Mouse (Mus musculus) CH12.LX (cell line): ENCODE data around the gene Acss1. TPM values are rescaled to one million over a fixed set of nuclear protein-coding genes. Genes with fewer than 3 reads are reported as not detected.

Experiments used
- DNase-seq: peaks from one replicate; pipeline ENCODE4 v3.0.0-alpha.2; 2013; ENCODE audit errors: extremely low read depth
- H3K27ac ChIP-seq: 2 replicates; pipeline ENCODE4 v1.5.1; 2012; ENCODE audit warnings: low read depth, mild to moderate bottlenecking, control low read depth, moderate library complexity; ENCODE audit not compliant: insufficient read depth
- H3K27me3 ChIP-seq: replicated peaks from 2 replicates; pipeline ENCODE3; 2012; ENCODE audit warnings: inconsistent platforms
- H3K36me3 ChIP-seq, 2 experiments: replicated peaks in 1 of 2; 2 replicates each; pipeline versions ENCODE3 to v1.6.1; 2012; ENCODE audit warnings: inconsistent platforms in 1 of 2, low read length in 1 of 2, mild to moderate bottlenecking in 1 of 2, mixed read lengths in 1 of 2, moderate library complexity in 1 of 2; ENCODE audit not compliant: control insufficient read depth in 1 of 2, insufficient read depth in 1 of 2
- H3K4me1 ChIP-seq, 2 experiments: 2 replicates each; pipeline ENCODE4 v1.6.1; 2012; ENCODE audit warnings: inconsistent platforms in 1 of 2, moderate library complexity in 1 of 2; ENCODE audit not compliant: insufficient read depth in 2 of 2, control insufficient read depth in 1 of 2
- H3K4me2 ChIP-seq: 2 replicates; pipeline ENCODE4 v1.6.1; 2012; ENCODE audit warnings: low read depth, mild to moderate bottlenecking, control low read depth; ENCODE audit not compliant: poor library complexity, insufficient read depth, severe bottlenecking
- H3K4me3 ChIP-seq, 3 experiments: fragments of 150-350 bp in 1 of 3; sonication (generic) in 1 of 3; replicated peaks in 1 of 3; 2 replicates each; pipeline versions ENCODE3 to v1.5.1; 2011 to 2012; ENCODE audit warnings: low read depth in 2 of 3, low read length in 2 of 3, mild to moderate bottlenecking in 2 of 3, moderate library complexity in 2 of 3, control low read depth in 1 of 3, improper control_type of control experiment in 1 of 3, inconsistent platforms in 1 of 3, mixed read lengths in 1 of 3; ENCODE audit not compliant: poor library complexity in 1 of 3
- H3K79me2 ChIP-seq: replicated peaks from 2 replicates; pipeline ENCODE4 v1.6.1; 2012; ENCODE audit warnings: mild to moderate bottlenecking, moderate library complexity; ENCODE audit not compliant: control insufficient read depth, poor library complexity, insufficient read depth, severe bottlenecking; ENCODE audit errors: extremely low read depth
- H3K9ac ChIP-seq: 2 replicates; pipeline ENCODE4 v1.6.1; 2012; ENCODE audit warnings: low read depth, mild to moderate bottlenecking, control low read depth, moderate library complexity; ENCODE audit not compliant: insufficient read depth
- H3K9me3 ChIP-seq: replicated peaks from 2 replicates; pipeline ENCODE3; 2012; ENCODE audit warnings: low read length, inconsistent platforms, mixed read lengths
- BHLHE40 ChIP-seq: IDR thresholded peaks from 2 replicates; pipeline ENCODE4 v1.6.1; 2011; ENCODE audit warnings: mild to moderate bottlenecking, low read depth, low read length, improper control_type of control experiment
- CHD2 ChIP-seq: IDR thresholded peaks from 2 replicates; pipeline ENCODE4 v1.6.1; 2011; ENCODE audit warnings: low read length, improper control_type of control experiment
- E2F4 ChIP-seq: IDR thresholded peaks from 2 replicates; pipeline ENCODE4 v1.6.1; 2011; ENCODE audit warnings: low read depth, low read length, improper control_type of control experiment; ENCODE audit not compliant: insufficient replicate concordance
- ELF1 ChIP-seq: IDR thresholded peaks from 2 replicates; pipeline ENCODE4 v1.6.1; 2014; ENCODE audit warnings: low read depth, mild to moderate bottlenecking, inconsistent platforms, low read length, improper control_type of control experiment
- GABPA ChIP-seq: IDR thresholded peaks from 2 replicates; pipeline ENCODE4 v1.6.1; 2012; ENCODE audit warnings: low read depth, low read length, improper control_type of control experiment, inconsistent platforms; ENCODE audit not compliant: insufficient replicate concordance
- HCFC1 ChIP-seq: IDR thresholded peaks from 2 replicates; pipeline ENCODE4 v1.6.1; 2012; ENCODE audit warnings: low read depth, mild to moderate bottlenecking, inconsistent platforms, low read length, improper control_type of control experiment
- JUND ChIP-seq: conservative IDR thresholded peaks from 2 replicates; pipeline ENCODE4 v1.6.1; 2011; ENCODE audit warnings: low read depth, low read length, improper control_type of control experiment
- MAFK ChIP-seq: IDR thresholded peaks from 2 replicates; pipeline ENCODE4 v1.6.1; 2011; ENCODE audit warnings: low read length, improper control_type of control experiment; ENCODE audit not compliant: insufficient replicate concordance
- MAX ChIP-seq: IDR thresholded peaks from 2 replicates; pipeline ENCODE4 v1.6.1; 2011; ENCODE audit warnings: low read length, improper control_type of control experiment
- NRF1 ChIP-seq: IDR thresholded peaks from 2 replicates; pipeline ENCODE4 v1.6.1; 2014; ENCODE audit warnings: low read depth, mild to moderate bottlenecking, inconsistent platforms, low read length, improper control_type of control experiment, moderate library complexity
- PAX5 ChIP-seq: IDR thresholded peaks from 2 replicates; pipeline ENCODE4 v1.6.1; 2012; ENCODE audit warnings: low read length, inconsistent platforms, mixed read lengths
- RAD21 ChIP-seq: IDR thresholded peaks from 2 replicates; pipeline ENCODE4 v1.6.1; 2011; ENCODE audit warnings: low read depth, mild to moderate bottlenecking, low read length, improper control_type of control experiment, moderate library complexity
- RCOR1 ChIP-seq: conservative IDR thresholded peaks from 2 replicates; pipeline ENCODE4 v1.6.1; 2012; ENCODE audit warnings: low read depth, mild to moderate bottlenecking, inconsistent platforms, low read length, improper control_type of control experiment
- SIN3A ChIP-seq: IDR thresholded peaks from 2 replicates; pipeline ENCODE4 v1.6.1; 2012; ENCODE audit warnings: low read length, improper control_type of control experiment, inconsistent platforms
- SMC3 ChIP-seq: IDR thresholded peaks from 2 replicates; pipeline ENCODE4 v1.6.1; 2011; ENCODE audit warnings: low read depth, low read length, improper control_type of control experiment
- TBP ChIP-seq: conservative IDR thresholded peaks from 2 replicates; pipeline ENCODE4 v1.6.1; 2011; ENCODE audit warnings: low read depth, low read length, improper control_type of control experiment
- TCF12 ChIP-seq: IDR thresholded peaks from 2 replicates; pipeline ENCODE4 v1.6.1; 2014; ENCODE audit warnings: low read depth, mild to moderate bottlenecking, inconsistent platforms, low read length, improper control_type of control experiment
- UBTF ChIP-seq: IDR thresholded peaks from 2 replicates; pipeline ENCODE4 v1.6.1; 2012; ENCODE audit warnings: low read depth, mild to moderate bottlenecking, inconsistent platforms, low read length, improper control_type of control experiment, moderate library complexity
- USF2 ChIP-seq: conservative IDR thresholded peaks from 2 replicates; pipeline ENCODE4 v1.6.1; 2011; ENCODE audit warnings: low read depth, low read length, improper control_type of control experiment
- ZNF384 ChIP-seq: IDR thresholded peaks from 2 replicates; pipeline ENCODE4 v1.6.1; 2012; ENCODE audit warnings: low read depth, low read length, improper control_type of control experiment, inconsistent platforms
- dilution Hi-C: fragments of 300-500 bp; cut with MboI; formaldehyde crosslinking; loops from 2 replicates; pipeline ENCODE4 v1.14.3; 2020; ENCODE audit warnings: low sequenced_read_pairs; ENCODE audit not compliant: extremely low pct_unique_long_range_greater_than_20kb, extremely low pct_ligation_motif_present
- in situ Hi-C: fragments of 300-500 bp; cut with MboI; formaldehyde crosslinking; loops from 3 replicates; pipeline ENCODE4 v1.14.3; 2019; ENCODE audit warnings: low sequenced_read_pairs, low pct_ligation_motif_present, low pct_unique_long_range_greater_than_20kb, mixed read lengths
- polyA plus RNA-seq: library from polyadenylated mRNA; unstranded; fragments of >175 nt; gene quantifications from 2 replicates; pipeline ENCODE4 v1.2.1, GENCODE M21; 2012; ENCODE audit warnings: low read depth; ENCODE audit not compliant: insufficient read length
- total RNA-seq, 2 experiments: library from RNA; depleted of rRNA; stranded (reverse); fragments of 300-350 nt in 1 of 2; fragments of >200 nt in 1 of 2; gene quantifications; 2 replicates each; pipeline ENCODE4 v1.2.3; 2012 to 2014

Acss1 gene
- total and polyA plus RNA-seq, 3 experiments: 0.39 to 1.7 (median 0.76) TPM

GRCm38 (mm10) chr2:150635877-150636446, 32.3 kb downstream of the Acss1 start:
- H3K36me3 ChIP-seq: no peaks in the 10 kb centered on the region
- no peak overlapping the region for H3K27ac ChIP-seq
- no peaks in the 10 kb centered on the region for H3K9me3 ChIP-seq
- H3K4me2 ChIP-seq: no peak overlapping the region
- no peak overlapping the region for H3K9ac ChIP-seq
- no peak for DNase-seq
- in situ Hi-C loops: no loop called here
- peaks cover 2 to 13% of the 10 kb centered on the region in 2 experiments; a peak in 3 of 4 replicates for H3K4me1 ChIP-seq
- no peak overlapping the region for H3K4me3 ChIP-seq
- H3K79me2 ChIP-seq: no peaks in the 10 kb centered on the region
- TF ChIP-seq ELF1: no peak
- no peak for TF ChIP-seq SIN3A
- TF ChIP-seq BHLHE40: no peak
- TF ChIP-seq TCF12: no peak
- dilution Hi-C loops: no loop called here
- no peaks in the 10 kb centered on the region for H3K27me3 ChIP-seq

GRCm38 (mm10) chr2:150629255-150629654, 39.0 kb downstream of the Acss1 start:
- no peak for DNase-seq
- in situ Hi-C loops: no loop called here
- H3K9me3 ChIP-seq: no peaks in the 10 kb centered on the region
- no peaks in the 10 kb centered on the region for H3K36me3 ChIP-seq
- TF ChIP-seq CHD2 (no peak), GABPA (no peak), USF2 (no peak), BHLHE40 (no peak), PAX5 (no peak), HCFC1 (no peak), MAFK (no peak)
- TF ChIP-seq, all 38 proteins: peak for 0
- Histone ChIP-seq H3K4me3 (no peak overlapping the region), H3K27me3 (no peaks in the 10 kb centered on the region), H3K27ac (no peak overlapping the region), H3K9ac (no peak overlapping the region), H3K79me2 (no peaks in the 10 kb centered on the region), H3K4me2 (no peak overlapping the region), H3K4me1 (peaks cover 0 to 12% of the 10 kb centered on the region in 2 experiments; a peak in 2 of 4 replicates)
- dilution Hi-C loops: no loop called here

GRCm38 (mm10) chr2:150627140-150627539, 41.2 kb downstream of the Acss1 start:
- Histone ChIP-seq H3K79me2 (no peaks in the 10 kb centered on the region), H3K4me1 (peaks cover 0 to 12% of the 10 kb centered on the region in 2 experiments; a peak in 2 of 4 replicates), H3K27me3 (no peaks in the 10 kb centered on the region), H3K4me2 (no peak overlapping the region), H3K27ac (no peak overlapping the region), H3K36me3 (no peaks in the 10 kb centered on the region), H3K4me3 (no peak overlapping the region), H3K9ac (no peak overlapping the region), H3K9me3 (no peaks in the 10 kb centered on the region)
- DNase-seq: no peak
- dilution Hi-C loops: no loop called here
- TF ChIP-seq E2F4: no peak
- no peak for TF ChIP-seq MAX
- no peak for TF ChIP-seq UBTF
- no peak for TF ChIP-seq SMC3
- TF ChIP-seq RAD21: no peak
- TF ChIP-seq NRF1: no peak
- TF ChIP-seq TBP: no peak
- TF ChIP-seq ELF1: no peak
- TF ChIP-seq USF2: no peak
- no peak for TF ChIP-seq ZNF384
- TF ChIP-seq JUND: no peak
- TF ChIP-seq RCOR1: no peak
- in situ Hi-C loops: no loop called here
